Mouse (Mus musculus) layer of hippocampus, adult 9-11 months (tissue): ENCODE data around the gene Tbc1d10a.
"Not testable (repeated sequence)": the region's sequence is repeated elsewhere in the genome, so short reads cannot be mapped to it uniquely, and the experiment has no call there.

ENCODE experiments used
- DNase-seq: peaks from one replicate; pipeline ENCODE4 v3.0.0; 2022

Tbc1d10a gene

DNA sequence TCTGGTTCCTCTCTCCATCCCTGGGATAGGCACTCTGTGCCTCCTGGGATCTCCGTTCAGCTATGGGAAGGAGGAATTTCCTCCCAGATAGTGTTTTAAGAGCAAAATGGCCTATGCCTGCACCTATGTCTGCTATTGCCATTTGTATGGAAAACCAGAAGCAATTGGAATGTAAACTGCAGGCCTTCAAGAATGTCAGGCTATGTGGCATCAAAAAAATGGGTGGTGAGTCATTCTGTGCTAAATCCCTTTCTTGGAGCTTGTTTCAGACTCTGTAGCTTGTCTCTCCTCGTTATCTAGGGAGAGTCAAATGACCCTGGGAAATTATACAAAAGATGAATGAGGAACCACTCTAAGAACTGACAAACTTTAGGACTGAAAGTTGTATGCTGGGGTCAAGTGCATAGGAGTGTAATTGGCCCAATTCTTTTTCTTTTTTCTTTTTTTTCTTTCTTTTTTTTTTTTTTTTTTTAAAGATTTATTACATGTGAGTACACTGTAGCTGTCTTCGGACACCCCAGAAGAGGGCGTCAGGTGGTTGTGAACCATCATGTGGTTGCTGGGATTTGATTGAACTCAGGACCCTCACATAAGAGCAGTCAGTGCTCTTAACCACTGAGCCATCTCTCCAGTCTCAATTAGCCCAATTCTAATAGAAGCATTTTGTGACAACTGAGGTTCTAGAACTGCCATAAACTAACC, 2.2 kb upstream of the Tbc1d10a start:
- no peak for DNase-seq

DNA sequence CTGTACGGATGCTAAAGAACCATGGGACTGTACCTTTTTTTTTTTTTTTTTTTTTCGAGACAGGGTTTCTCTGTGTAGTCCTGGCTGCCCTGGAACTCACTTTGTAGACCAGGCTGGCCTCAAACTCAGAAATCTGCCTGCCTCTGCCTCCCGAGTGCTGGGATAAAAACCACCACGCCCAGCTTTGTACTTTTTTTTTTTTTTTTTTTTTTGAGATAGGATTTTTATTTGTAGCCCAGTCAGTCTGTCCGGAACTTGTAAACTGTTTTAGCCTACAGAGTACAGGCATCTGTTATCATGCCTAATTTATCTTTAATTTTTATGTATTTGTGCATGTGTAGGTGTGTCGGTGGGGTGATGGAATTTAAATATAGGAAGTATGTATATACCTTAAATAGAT, 1.1 kb upstream of the Tbc1d10a start:
- not testable (repeated sequence) for DNase-seq

DNA sequence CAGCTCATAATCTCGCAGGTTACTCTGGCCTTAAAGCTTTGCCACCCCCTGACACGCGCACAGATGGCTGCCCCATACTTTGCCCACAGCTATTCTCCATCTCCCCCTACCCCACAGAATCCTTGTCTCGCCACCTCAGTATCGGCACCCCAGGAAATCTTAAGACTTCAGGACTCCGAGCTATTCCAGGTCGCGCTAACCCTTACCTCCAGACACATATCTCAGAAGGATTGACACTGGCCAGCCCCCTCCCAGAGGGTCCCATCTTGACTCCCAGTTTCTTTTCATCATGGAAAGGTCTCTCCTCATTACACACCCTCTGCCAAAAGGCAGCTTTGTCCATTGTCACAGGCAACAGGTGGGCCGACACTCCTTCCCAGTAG, 720 bp downstream of the Tbc1d10a start:
- no peak for DNase-seq

- DNase-seq, result no peak
These were observed 2.6 kb downstream of the Tbc1d10a start for GRCm38 (mm10) chr11:4189182-4189581.

DNA sequence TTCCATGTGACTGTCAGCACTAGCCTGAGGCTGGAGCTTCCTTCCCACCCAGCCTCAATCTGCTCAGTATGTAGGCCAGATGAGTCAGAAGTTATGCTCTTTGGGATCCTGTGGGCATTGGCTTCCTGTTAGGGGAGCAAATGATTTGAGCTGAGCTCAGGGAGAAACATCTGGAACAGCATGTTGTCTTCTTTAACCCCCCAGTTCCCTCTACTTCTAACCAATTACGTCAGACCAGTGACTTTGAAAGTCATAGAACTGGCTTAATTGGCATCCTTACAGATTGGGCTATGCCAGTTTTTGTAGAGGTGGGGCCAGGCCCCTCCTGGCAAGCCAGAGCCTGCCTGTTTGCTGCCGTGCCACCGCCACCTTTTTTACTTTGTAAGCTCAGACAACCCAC, 4.1 kb downstream of the Tbc1d10a start:
- DNase-seq, result no peak

DNA sequence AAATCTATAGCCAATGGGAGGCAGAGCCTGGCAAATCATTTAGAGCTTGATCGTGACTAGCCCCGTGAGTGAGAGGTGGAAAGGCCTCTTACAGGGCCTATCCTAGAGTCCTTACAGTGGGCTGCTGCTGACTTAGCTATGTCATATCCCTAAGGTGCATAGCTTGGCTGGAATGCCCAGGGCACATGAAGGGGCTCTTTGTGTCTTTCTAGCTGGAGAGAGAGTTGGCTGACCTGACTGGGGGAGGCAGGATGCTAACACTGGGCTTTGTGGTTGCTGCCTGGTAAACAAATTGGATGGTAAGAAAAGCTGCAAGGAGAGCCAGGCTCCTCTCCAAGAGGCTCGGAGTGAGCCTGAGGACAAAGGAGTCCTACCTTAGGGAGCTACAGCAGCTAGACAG, 6.2 kb downstream of the Tbc1d10a start:
- no peak for DNase-seq

GRCm38 (mm10) chr11:4193420-4193819, 6.8 kb downstream of the Tbc1d10a start:
- no peak for DNase-seq

GRCm38 (mm10) chr11:4195597-4196031, 9.0 kb downstream of the Tbc1d10a start:
- DNase-seq, result peak; percentile 65

- DNase-seq, result no peak
These were observed 10.0 kb downstream of the Tbc1d10a start for GRCm38 (mm10) chr11:4196636-4197035.

DNA sequence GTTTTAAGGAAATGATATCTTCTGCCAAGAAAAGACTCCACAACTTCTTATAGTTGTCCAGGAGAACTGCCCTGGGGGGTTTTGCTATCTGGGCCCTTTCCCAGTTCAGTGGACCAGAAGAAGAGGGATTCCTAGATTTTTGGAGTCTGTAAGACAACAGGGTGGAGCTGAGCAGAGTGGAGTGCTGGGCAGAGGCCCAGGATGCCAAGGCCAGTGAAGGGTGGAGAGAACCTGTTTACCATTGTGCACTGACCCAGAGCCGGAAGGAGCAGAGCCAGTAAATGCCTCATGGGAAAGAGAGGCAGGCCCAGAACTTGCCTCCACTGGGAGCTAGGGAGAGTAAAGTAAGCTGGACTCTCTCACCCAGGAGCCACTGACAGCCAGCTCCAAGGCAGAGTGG, 11.1 kb downstream of the Tbc1d10a start:
- no peak for DNase-seq

GRCm38 (mm10) chr11:4201981-4202700, 15.6 kb downstream of the Tbc1d10a start:
- peak; percentile 50 for DNase-seq

DNA sequence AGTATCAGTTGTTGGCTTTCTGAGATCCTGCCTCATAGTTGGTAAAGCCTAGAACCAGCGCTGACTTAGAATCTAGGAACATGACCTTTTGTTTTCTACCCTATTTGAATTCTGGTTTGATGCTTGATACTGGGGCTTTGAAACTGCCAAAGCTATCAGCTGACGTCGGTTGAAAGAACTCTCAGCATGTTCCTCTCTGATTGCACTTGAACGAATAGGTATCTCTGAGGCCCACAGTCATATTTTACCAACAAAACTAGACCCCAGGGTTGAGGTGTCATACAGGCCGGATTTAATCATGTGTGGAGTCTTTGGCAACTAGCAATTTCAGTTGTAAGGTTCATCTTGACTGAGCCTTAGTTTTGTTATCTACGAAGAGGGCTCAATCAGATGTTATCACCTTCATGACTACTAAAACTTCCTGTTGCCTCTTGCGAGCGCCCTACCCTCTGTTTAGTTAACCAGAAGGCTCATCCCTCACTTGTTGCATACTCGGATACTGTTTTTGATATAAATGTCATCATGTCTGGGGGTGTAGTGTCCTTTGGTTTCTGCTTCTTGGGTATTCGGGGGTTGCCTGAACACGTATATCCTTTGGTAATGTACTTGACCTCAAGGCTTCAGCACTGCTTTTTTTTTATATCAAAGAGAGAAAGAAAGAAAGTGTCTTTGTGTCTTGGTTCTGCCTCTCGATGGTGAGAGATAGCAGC, 16.6 kb downstream of the Tbc1d10a start:
- DNase-seq, result no peak

DNA sequence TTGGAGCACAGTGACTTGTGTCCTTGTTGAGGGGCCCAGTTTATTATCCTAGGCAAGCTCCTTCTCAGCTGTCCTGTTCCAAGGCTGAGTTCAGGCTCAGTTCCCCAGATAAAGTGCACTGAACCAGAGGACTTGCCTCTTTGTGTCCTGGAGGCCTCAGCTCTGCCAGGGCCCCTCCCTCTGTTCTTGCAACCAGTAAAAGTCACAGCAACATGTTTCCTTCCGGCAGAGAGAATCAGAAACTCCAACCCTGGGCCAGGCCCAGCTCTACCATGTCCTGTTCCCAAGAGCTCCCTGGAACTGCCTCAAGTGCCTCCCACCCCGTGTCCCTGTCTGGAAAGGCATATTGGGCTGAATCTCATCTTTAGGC, 17.1 kb downstream of the Tbc1d10a start:
- no peak for DNase-seq

GRCm38 (mm10) chr11:4205097-4205655, 18.6 kb downstream of the Tbc1d10a start:
- no peak for DNase-seq

DNA sequence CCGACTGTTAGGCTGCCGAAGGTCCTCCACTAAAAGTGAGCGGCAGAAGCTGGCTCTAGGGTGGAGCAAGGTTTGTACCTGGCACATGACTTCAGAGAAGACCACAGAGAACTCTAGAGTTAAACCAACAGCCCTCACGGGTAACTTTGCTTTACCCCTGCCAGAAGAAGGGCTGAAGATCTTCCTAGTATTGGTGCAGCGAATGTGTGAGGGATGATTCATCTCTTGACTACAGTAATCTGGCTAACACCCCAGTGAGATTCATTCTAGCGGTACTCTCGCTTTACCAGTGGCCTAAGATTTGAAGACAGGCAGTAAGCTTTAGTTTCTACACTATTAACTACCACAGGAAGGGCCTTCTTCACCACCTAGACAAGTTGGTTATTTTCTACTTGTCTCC, 19.4 kb downstream of the Tbc1d10a start:
- DNase-seq, result no peak

GRCm38 (mm10) chr11:4206563-4206962, 20.0 kb downstream of the Tbc1d10a start:
- no peak for DNase-seq

- no peak for DNase-seq
These were observed 21.1 kb downstream of the Tbc1d10a start for GRCm38 (mm10) chr11:4207655-4208054.

DNA sequence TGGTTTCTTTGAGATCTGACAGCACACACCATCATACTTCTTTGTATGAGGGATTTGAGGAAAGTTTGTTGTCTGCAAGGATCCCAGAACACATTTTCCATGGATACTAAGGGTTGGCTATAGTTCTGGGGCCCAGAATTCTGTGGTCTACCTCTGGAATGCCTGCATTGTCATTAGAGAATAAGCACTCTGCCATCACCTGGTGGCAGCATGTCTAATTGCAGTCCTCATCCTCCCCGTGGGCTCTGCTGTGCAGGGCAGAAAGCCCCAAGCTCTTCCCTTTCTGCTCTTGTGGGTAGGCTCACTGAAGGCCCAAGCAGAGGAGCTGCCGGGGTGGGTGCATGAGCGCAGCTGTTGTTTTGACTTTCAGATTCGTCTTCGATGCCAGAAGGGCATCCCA, 23.0 kb downstream of the Tbc1d10a start:
- no peak for DNase-seq

- no peak for DNase-seq
These were observed 24.2 kb downstream of the Tbc1d10a start for GRCm38 (mm10) chr11:4210786-4211185.

DNA sequence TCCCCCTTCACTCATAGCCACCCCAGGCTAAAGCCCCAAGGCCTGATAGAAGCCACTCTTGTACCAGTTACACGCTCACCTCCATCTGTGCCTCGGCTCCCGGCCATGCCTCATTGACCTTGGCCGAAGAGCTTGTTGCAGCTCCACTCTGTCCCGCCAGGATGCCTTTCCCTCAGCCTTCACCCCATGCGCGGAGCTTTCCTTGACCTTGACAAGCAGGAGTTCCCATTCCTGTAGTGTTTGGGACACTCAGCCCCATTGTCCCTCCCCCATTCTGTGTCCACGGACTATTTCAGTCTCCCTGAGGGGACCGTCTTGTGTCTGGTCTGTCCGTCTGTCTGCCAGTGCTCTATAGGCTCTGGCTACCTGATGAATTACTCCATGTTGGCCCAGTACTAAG, 26.5 kb downstream of the Tbc1d10a start:
- no peak for DNase-seq

DNA sequence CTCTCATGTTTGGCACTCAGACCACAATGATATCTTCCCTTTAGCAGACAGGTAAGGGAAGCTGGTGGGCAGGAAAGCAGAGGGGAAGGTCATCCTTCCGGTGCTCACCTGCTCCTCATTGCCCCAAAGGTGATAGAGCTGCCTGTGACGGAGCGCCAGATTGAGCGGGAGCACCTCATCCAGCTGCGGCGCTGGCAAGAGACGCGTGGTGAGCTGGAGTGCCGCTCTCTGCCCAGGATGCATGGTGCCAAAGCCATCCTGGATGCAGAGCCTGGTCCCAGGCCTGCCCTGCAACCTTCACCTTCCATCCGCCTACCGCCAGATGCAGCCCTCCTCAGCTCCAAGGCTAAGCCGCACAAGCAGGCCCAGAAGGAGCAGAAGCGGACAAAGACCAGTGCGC, 28.0 kb downstream of the Tbc1d10a start:
- DNase-seq, result no peak

GRCm38 (mm10) chr11:4215061-4215460, 28.5 kb downstream of the Tbc1d10a start:
- DNase-seq, result no peak

- DNase-seq, result no peak
These were observed 29.8 kb downstream of the Tbc1d10a start for GRCm38 (mm10) chr11:4216248-4217000.
